ENCODE assay signal across 28 mouse cellular contexts in the genomic region with DNA sequence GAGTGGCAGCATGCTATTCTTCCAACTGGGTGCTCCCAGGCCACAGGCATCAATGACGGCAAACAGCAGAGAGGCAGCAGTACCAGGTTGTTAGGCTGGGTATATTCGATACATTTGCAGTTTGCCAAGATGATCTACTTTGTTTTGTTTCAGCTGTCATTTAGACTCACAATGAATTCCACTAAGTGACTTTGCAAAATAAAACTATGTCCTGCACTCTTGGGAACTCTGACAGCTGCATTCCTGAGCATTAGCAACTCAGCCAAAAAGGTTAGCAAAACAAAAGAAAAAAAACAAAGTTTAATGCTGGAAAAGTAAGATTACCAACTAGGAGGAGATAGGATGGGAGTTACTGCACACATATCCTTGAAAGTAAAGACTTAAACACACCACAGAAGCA. TPM values are rescaled to one million over a fixed set of nuclear protein-coding genes. Genes with fewer than 3 reads are reported as not detected.
DNase-seq lines count a peak whose midpoint lies in the region; ATAC-seq and TF ChIP-seq lines count a peak whose summit lies in the region.
"Had no signal": no experiment of that assay in that cellular context is flagged by ENCODE, and none has a peak within 500 bp of the region (broad histone marks: within the 10 kb centered on the region; RNA-seq: fewer than 3 reads in every experiment).

No protein-coding gene starts in this region.

- TF ChIP-seq CTCF in hindbrain, postnatal 0 days (IDR thresholded peaks at IDR 0.05; ENCODE audit: low read depth), result no peak

- WGBS in embryonic facial prominence, embryonic 13.5 days, result 31% methylated on average over 2 of the region's 2 CpGs
- 37% methylated on average over 2 of the region's 2 CpGs for WGBS in embryonic facial prominence, embryonic 10.5 days
- WGBS in hindbrain, embryonic 13.5 days, result 16% methylated on average over 2 of the region's 2 CpGs
- 22% methylated on average over 2 of the region's 2 CpGs for WGBS in hindbrain, postnatal 0 days

- no peaks in the 10 kb centered on the region for H3K9me3 ChIP-seq in embryonic facial prominence, embryonic 13.5 days
- no peaks in the 10 kb centered on the region for H3K9me3 ChIP-seq in embryonic facial prominence, embryonic 10.5 days
- no peaks in the 10 kb centered on the region for H3K9me3 ChIP-seq in hindbrain, embryonic 13.5 days
- no peaks in the 10 kb centered on the region for H3K9me3 ChIP-seq in hindbrain, postnatal 0 days (ENCODE audit: low read length)
- H3K9me3 ChIP-seq: embryonic facial prominence, embryonic 15.5 days; limb, embryonic 13.5 days; liver, embryonic 13.5 days; lung, embryonic 15.5 days; midbrain, embryonic 10.5 days had no signal

- no peaks in the 10 kb centered on the region for H3K27me3 ChIP-seq in embryonic facial prominence, embryonic 13.5 days
- H3K27me3 ChIP-seq in embryonic facial prominence, embryonic 10.5 days (replicated peaks; ENCODE audit: low read depth, poor library complexity, severe bottlenecking), result peaks cover 2% of the 10 kb centered on the region
- no peaks in the 10 kb centered on the region; the same call in 1 of the 2 replicates for H3K27me3 ChIP-seq in hindbrain, embryonic 13.5 days
- no peaks in the 10 kb centered on the region for H3K27me3 ChIP-seq in hindbrain, postnatal 0 days (ENCODE audit: insufficient read depth, low read length)
- H3K27me3 ChIP-seq: embryonic facial prominence, embryonic 15.5 days; limb, embryonic 13.5 days; lung, embryonic 15.5 days had no signal

- peak overlapping the region; percentile 70; the same call in 1 of the 2 replicates for H3K4me2 ChIP-seq in embryonic facial prominence, embryonic 13.5 days
- peak overlapping the region; percentile 96 for H3K4me2 ChIP-seq in hindbrain, embryonic 13.5 days
- H3K4me2 ChIP-seq in hindbrain, postnatal 0 days (ENCODE audit: low read depth, low read length), result no peak overlapping the region
- H3K4me2 ChIP-seq: liver, embryonic 13.5 days had no signal

- H3K27ac ChIP-seq in embryonic facial prominence, embryonic 13.5 days, result no peak overlapping the region
- no peak overlapping the region for H3K27ac ChIP-seq in embryonic facial prominence, embryonic 10.5 days (replicated peaks)
- H3K27ac ChIP-seq in hindbrain, embryonic 13.5 days, result no peak overlapping the region
- no peak overlapping the region for H3K27ac ChIP-seq in hindbrain, postnatal 0 days
- H3K27ac ChIP-seq: limb, embryonic 13.5 days; liver, embryonic 13.5 days; lung, embryonic 15.5 days; midbrain, embryonic 10.5 days had no signal

- no peak overlapping the region for H3K4me3 ChIP-seq in embryonic facial prominence, embryonic 13.5 days
- H3K4me3 ChIP-seq in embryonic facial prominence, embryonic 10.5 days, result no peak overlapping the region
- no peak overlapping the region for H3K4me3 ChIP-seq in hindbrain, embryonic 13.5 days
- no peak overlapping the region for H3K4me3 ChIP-seq in hindbrain, postnatal 0 days (ENCODE audit: low read length)
- H3K4me3 ChIP-seq: embryonic facial prominence, embryonic 15.5 days; limb, embryonic 13.5 days; liver, embryonic 13.5 days; lung, embryonic 15.5 days; midbrain, embryonic 10.5 days had no signal

- no peak overlapping the region for H3K9ac ChIP-seq in embryonic facial prominence, embryonic 13.5 days
- H3K9ac ChIP-seq in hindbrain, embryonic 13.5 days, result no peak overlapping the region
- H3K9ac ChIP-seq in hindbrain, postnatal 0 days (replicated peaks; ENCODE audit: low read length), result no peak overlapping the region
- H3K9ac ChIP-seq: embryonic facial prominence, embryonic 15.5 days; liver, embryonic 13.5 days; lung, embryonic 15.5 days had no signal

- H3K36me3 ChIP-seq in embryonic facial prominence, embryonic 13.5 days, result no peaks in the 10 kb centered on the region
- H3K36me3 ChIP-seq in embryonic facial prominence, embryonic 10.5 days (replicated peaks), result no peaks in the 10 kb centered on the region
- H3K36me3 ChIP-seq in hindbrain, embryonic 13.5 days, result no peaks in the 10 kb centered on the region
- H3K36me3 ChIP-seq in hindbrain, postnatal 0 days (ENCODE audit: insufficient read depth, low read length), result no peaks in the 10 kb centered on the region
- H3K36me3 ChIP-seq: embryonic facial prominence, embryonic 15.5 days; limb, embryonic 13.5 days; liver, embryonic 13.5 days; lung, embryonic 15.5 days; midbrain, embryonic 10.5 days had no signal

- no peak for ATAC-seq in embryonic facial prominence, embryonic 13.5 days (ENCODE audit: insufficient number of reproducible peaks, insufficient read depth, low FRiP score, low TSS enrichment, low read depth)
- ATAC-seq in hindbrain, embryonic 13.5 days (ENCODE audit: low FRiP score), result no peak
- ATAC-seq in hindbrain, postnatal 0 days, result no peak

- DNase-seq in embryonic facial prominence, embryonic 10.5 days (ENCODE audit: low spot score), result no peak
- no peak for DNase-seq in hindbrain, postnatal 0 days (ENCODE audit: low spot score)
- DNase-seq in 3134 (ENCODE audit: extremely low read depth, insufficient read length, low spot score), result peak; percentile 11
- peak; percentile 41 for DNase-seq in adipocyte (ENCODE audit: low spot score)
- no peak for DNase-seq in natural killer cell, adult 2 months (ENCODE audit: low spot score in 2 of 2)
- no peak for DNase-seq in adrenal gland, adult 8-10 months
- DNase-seq: adrenal gland, postnatal 10 days; cerebellum, adult 9-10 months; gastrocnemius, postnatal 10 days; heart, adult 18-20 months; heart, postnatal 14 days; kidney, adult 8-10 months; liver, embryonic 13.5 days; lung, postnatal 4 days; spleen, adult 18-20 months; thymus, postnatal 36 days had no signal

- H3K4me1 ChIP-seq in embryonic facial prominence, embryonic 13.5 days, result peaks cover 48% of the 10 kb centered on the region
- H3K4me1 ChIP-seq in embryonic facial prominence, embryonic 10.5 days, result peaks cover 56% of the 10 kb centered on the region
- peaks cover 47% of the 10 kb centered on the region for H3K4me1 ChIP-seq in hindbrain, embryonic 13.5 days (replicated peaks)
- peaks cover 20% of the 10 kb centered on the region for H3K4me1 ChIP-seq in hindbrain, postnatal 0 days (ENCODE audit: insufficient read depth, low read length)

RNA-seq across cellular contexts. Expression of a gene that starts 3.3 kb away (rescaled TPM):
- 8.9 and 9.2 TPM in 2 replicates for polyA plus RNA-seq in embryonic facial prominence, embryonic 13.5 days (2015; fragmentation: Nextera tagmentation; extraction: Ambion mirVana)
- 5.0 and 5.8 TPM in 2 replicates for polyA plus RNA-seq in embryonic facial prominence, embryonic 10.5 days (2016; fragmentation: Nextera tagmentation; extraction: Ambion mirVana)
- 8.3 and 9.5 TPM in 2 replicates for polyA plus RNA-seq in hindbrain, embryonic 13.5 days (2015; fragmentation: Nextera tagmentation; extraction: Ambion mirVana)
- total RNA-seq in hindbrain, postnatal 0 days (2014; rRNA removed), result 49.6 and 49.8 TPM in 2 replicates
- 8.2 and 8.8 TPM in 2 replicates for polyA plus RNA-seq in hindbrain, postnatal 0 days (2015; fragmentation: Nextera tagmentation; extraction: Ambion mirVana)
- total RNA-seq in adrenal gland, adult 8-10 months (2022), result 10 to 100 TPM; 21.3 to 32.2 (median 26.2) TPM

RNA-seq across cellular contexts. Expression of a gene that starts 53.4 kb away (rescaled TPM):
- not detected in 2 replicates for polyA plus RNA-seq in embryonic facial prominence, embryonic 13.5 days (2015; fragmentation: Nextera tagmentation; extraction: Ambion mirVana)
- 0.10 TPM in 1 of 2 replicates, not detected in the other for polyA plus RNA-seq in embryonic facial prominence, embryonic 10.5 days (2016; fragmentation: Nextera tagmentation; extraction: Ambion mirVana)
- 0.22 TPM in 1 of 2 replicates, not detected in the other for polyA plus RNA-seq in hindbrain, embryonic 13.5 days (2015; fragmentation: Nextera tagmentation; extraction: Ambion mirVana)
- total RNA-seq in hindbrain, postnatal 0 days (2014; rRNA removed), result not detected in 2 replicates
- polyA plus RNA-seq in hindbrain, postnatal 0 days (2015; fragmentation: Nextera tagmentation; extraction: Ambion mirVana), result 0.13 TPM in 1 of 2 replicates, not detected in the other
- total RNA-seq in adrenal gland, adult 8-10 months (2022), result not detected
- total RNA-seq: adrenal gland, postnatal 10 days; common myeloid progenitor, adult 5-6 weeks; gastrocnemius, postnatal 10 days; heart, adult 18-20 months; heart, postnatal 14 days; layer of hippocampus, postnatal 25 days; left cerebral cortex, postnatal 14 days had no signal
- polyA plus RNA-seq: embryonic facial prominence, embryonic 15.5 days; large intestine, adult 2 months; liver, embryonic 13.5 days; lung, embryonic 15.5 days; neural tube, embryonic 14.5 days; stomach, embryonic 14.5 days had no signal

Comparison
In these comparisons a context has a peak if more than half of its experiments do, and no peak if none do; other contexts are left out.
1. DNase-seq: peak in 3134 (single experiment) and adipocyte (single experiment); none in embryonic facial prominence, embryonic 10.5 days (single experiment), hindbrain, postnatal 0 days (single experiment), natural killer cell, adult 2 months (0 of 2) and adrenal gland, adult 8-10 months (single experiment).